Mouse (Mus musculus): Measurements from ENCODE around the gene Vstm5.
"Not testable (repeated sequence)": the region's sequence is repeated elsewhere in the genome, so short reads cannot be mapped to it uniquely, and the experiment has no call there.

The Vstm5 gene

GRCm38 (mm10) chr9:15239042-15239925, at the start of gene Vstm5:
Vstm5 (plus strand) TSS chr9:15239045.
- DNase-seq, result no peak

GRCm38 (mm10) chr9:15194806-15195205, 44.0 kb upstream of the Vstm5 start:
- not testable (repeated sequence) for DNase-seq

- no peak for DNase-seq
Measured at GRCm38 (mm10) chr9:15206631-15207030, 32.2 kb upstream of the Vstm5 start.

GRCm38 (mm10) chr9:15209320-15209719, 29.5 kb upstream of the Vstm5 start:
- DNase-seq, result no peak

GRCm38 (mm10) chr9:15211876-15212275, 27.0 kb upstream of the Vstm5 start:
- peak; percentile 23 for DNase-seq

GRCm38 (mm10) chr9:15213695-15214094, 25.1 kb upstream of the Vstm5 start:
- DNase-seq, result no peak

GRCm38 (mm10) chr9:15224912-15225311, 13.9 kb upstream of the Vstm5 start:
- DNase-seq, result no peak

GRCm38 (mm10) chr9:15232445-15232844, 6.4 kb upstream of the Vstm5 start:
- DNase-seq, result no peak

- no peak for DNase-seq
Measured at GRCm38 (mm10) chr9:15233604-15234003, 5.2 kb upstream of the Vstm5 start.

GRCm38 (mm10) chr9:15235986-15236385, 2.9 kb upstream of the Vstm5 start:
- no peak for DNase-seq

GRCm38 (mm10) chr9:15237516-15238296, 1.1 kb upstream of the Vstm5 start:
- DNase-seq, result no peak

- DNase-seq, result no peak
Measured at GRCm38 (mm10) chr9:15238297-15238990, 401 bp upstream of the Vstm5 start.

- no peak for DNase-seq
Measured at GRCm38 (mm10) chr9:15240006-15240405, 1.2 kb downstream of the Vstm5 start.

GRCm38 (mm10) chr9:15240863-15241595, 2.2 kb downstream of the Vstm5 start:
- no peak for DNase-seq

GRCm38 (mm10) chr9:15241596-15241939, 2.7 kb downstream of the Vstm5 start:
- DNase-seq, result peak; percentile 50

- DNase-seq, result no peak
Measured at GRCm38 (mm10) chr9:15242130-15242529, 3.3 kb downstream of the Vstm5 start.

GRCm38 (mm10) chr9:15245319-15246075, 6.7 kb downstream of the Vstm5 start:
- DNase-seq, result no peak

GRCm38 (mm10) chr9:15250376-15250775, 11.5 kb downstream of the Vstm5 start:
- DNase-seq, result no peak

- DNase-seq, result no peak
Measured at GRCm38 (mm10) chr9:15252196-15252595, 13.4 kb downstream of the Vstm5 start.

- no peak for DNase-seq
Measured at GRCm38 (mm10) chr9:15254501-15254900, 15.7 kb downstream of the Vstm5 start.

- no peak for DNase-seq
Measured at GRCm38 (mm10) chr9:15256214-15256613, 17.4 kb downstream of the Vstm5 start.

GRCm38 (mm10) chr9:15261980-15262379, 23.1 kb downstream of the Vstm5 start:
- no peak for DNase-seq

Data from thymus, postnatal 14 days (tissue).